Mouse (Mus musculus): ENCODE measurements at regions not wholly inside any gene's neighbourhood (a gene's known extent, or its start where the extent isn't known, plus 50 kb on each side); places are given as distances from the start of the nearest gene placed in this dataset.

- Histone ChIP-seq H3K4me2 (no peak overlapping the region), H3K9me3 (replicated peaks) (no peaks in the 10 kb centered on the region), H3K27me3 (replicated peaks) (no peaks in the 10 kb centered on the region), H3K9ac (replicated peaks) (no peak overlapping the region), H3K27ac (replicated peaks) (no peak overlapping the region), H3K36me3 (no peaks in the 10 kb centered on the region), H3K4me3 (replicated peaks) (no peak overlapping the region), H3K4me1 (peaks cover 4% of the 10 kb centered on the region)
- WGBS: 82% methylated on average over 9 of the region's 9 CpGs
- no peak for ATAC-seq (ENCODE audit: low FRiP score)
Observed at GRCm38 (mm10) chr7:36308726-36309125, 389.2 kb upstream of the Tshz3 start.

GRCm38 (mm10) chr7:36308106-36308620 is 389.8 kb upstream of the Tshz3 start:
- no peak for ATAC-seq (ENCODE audit: low FRiP score)
- H3K27me3 ChIP-seq (replicated peaks): no peaks in the 10 kb centered on the region
- H3K4me3 ChIP-seq (replicated peaks): no peak overlapping the region
- H3K9ac ChIP-seq (replicated peaks): no peak overlapping the region
- no peaks in the 10 kb centered on the region for H3K9me3 ChIP-seq (replicated peaks)
- no peak overlapping the region for H3K4me2 ChIP-seq
- H3K36me3 ChIP-seq: no peaks in the 10 kb centered on the region
- peaks cover 4% of the 10 kb centered on the region for H3K4me1 ChIP-seq
- WGBS: 66% methylated on average over 10 of the region's 10 CpGs
- 0 out of 2 replicates have a peak overlapping the region, but pooled peaks have one; percentile 23 for H3K27ac ChIP-seq (replicated peaks)

GRCm38 (mm10) chr7:36277275-36277674 is 420.6 kb upstream of the Tshz3 start:
- ATAC-seq (ENCODE audit: low FRiP score): no peak
- Histone ChIP-seq H3K9ac (replicated peaks) (no peak overlapping the region), H3K27ac (replicated peaks) (no peak overlapping the region), H3K4me2 (no peak overlapping the region), H3K36me3 (no peaks in the 10 kb centered on the region), H3K9me3 (replicated peaks) (no peaks in the 10 kb centered on the region; the same call in 1 of the 2 replicates), H3K27me3 (replicated peaks) (no peaks in the 10 kb centered on the region), H3K4me3 (replicated peaks) (no peak overlapping the region), H3K4me1 (no peaks in the 10 kb centered on the region)

GRCm38 (mm10) chr7:36268966-36269365 is 429.0 kb upstream of the Tshz3 start:
- no peak overlapping the region for H3K4me2 ChIP-seq
- H3K27ac ChIP-seq (replicated peaks): no peak overlapping the region
- no peak for ATAC-seq (ENCODE audit: low FRiP score)
- WGBS: 13% methylated on average over 5 of the region's 5 CpGs
- H3K4me3 ChIP-seq (replicated peaks): no peak overlapping the region
- no peaks in the 10 kb centered on the region for H3K9me3 ChIP-seq (replicated peaks)
- peaks cover 15% of the 10 kb centered on the region for H3K4me1 ChIP-seq
- no peak overlapping the region for H3K9ac ChIP-seq (replicated peaks)
- H3K27me3 ChIP-seq (replicated peaks): no peaks in the 10 kb centered on the region
- no peaks in the 10 kb centered on the region for H3K36me3 ChIP-seq

GRCm38 (mm10) chr7:36265163-36265823 is 432.6 kb upstream of the Tshz3 start:
- Histone ChIP-seq H3K27me3 (replicated peaks) (no peaks in the 10 kb centered on the region), H3K4me1 (peaks cover 15% of the 10 kb centered on the region), H3K4me3 (replicated peaks) (no peak overlapping the region), H3K27ac (replicated peaks) (no peak overlapping the region), H3K9ac (replicated peaks) (no peak overlapping the region), H3K9me3 (replicated peaks) (no peaks in the 10 kb centered on the region), H3K36me3 (no peaks in the 10 kb centered on the region), H3K4me2 (no peak overlapping the region)
- ATAC-seq (ENCODE audit: low FRiP score): no peak
- 89% methylated on average over 7 of the region's 7 CpGs for WGBS

- no peaks in the 10 kb centered on the region for H3K9me3 ChIP-seq (replicated peaks)
- H3K27me3 ChIP-seq (replicated peaks): no peaks in the 10 kb centered on the region
- no peak overlapping the region for H3K4me3 ChIP-seq (replicated peaks)
- 86% methylated on average over 8 of the region's 8 CpGs for WGBS
- H3K9ac ChIP-seq (replicated peaks): no peak overlapping the region
- H3K4me1 ChIP-seq: peaks cover 5% of the 10 kb centered on the region; the same call in 1 of the 2 replicates
- H3K4me2 ChIP-seq: no peak overlapping the region
- ATAC-seq (ENCODE audit: low FRiP score): no peak
- H3K36me3 ChIP-seq: no peaks in the 10 kb centered on the region
- no peak overlapping the region for H3K27ac ChIP-seq (replicated peaks)
Observed at GRCm38 (mm10) chr7:36262124-36262710, 435.7 kb upstream of the Tshz3 start.

- no peak overlapping the region for H3K4me3 ChIP-seq (replicated peaks)
- no peak for ATAC-seq (ENCODE audit: low FRiP score)
- no peak overlapping the region for H3K27ac ChIP-seq (replicated peaks)
- no peaks in the 10 kb centered on the region for H3K9me3 ChIP-seq (replicated peaks)
- H3K4me1 ChIP-seq: no peaks in the 10 kb centered on the region
- no peak overlapping the region for H3K9ac ChIP-seq (replicated peaks)
- H3K36me3 ChIP-seq: no peaks in the 10 kb centered on the region
- 90% methylated on average over 15 of the region's 15 CpGs for WGBS
- H3K4me2 ChIP-seq: no peak overlapping the region
- no peaks in the 10 kb centered on the region for H3K27me3 ChIP-seq (replicated peaks)
Observed at GRCm38 (mm10) chr7:36257102-36257501, 440.8 kb upstream of the Tshz3 start.

GRCm38 (mm10) chr7:36247356-36247755 is 444.6 kb upstream of the Zfp507 start:
- ATAC-seq (ENCODE audit: low FRiP score): no peak
- no peaks in the 10 kb centered on the region for H3K36me3 ChIP-seq
- no peak overlapping the region for H3K4me2 ChIP-seq
- no peaks in the 10 kb centered on the region for H3K27me3 ChIP-seq (replicated peaks)
- H3K27ac ChIP-seq (replicated peaks): no peak overlapping the region
- H3K4me3 ChIP-seq (replicated peaks): no peak overlapping the region
- no peak overlapping the region for H3K9ac ChIP-seq (replicated peaks)
- H3K4me1 ChIP-seq: peaks cover 10% of the 10 kb centered on the region
- no peaks in the 10 kb centered on the region for H3K9me3 ChIP-seq (replicated peaks)

GRCm38 (mm10) chr7:36236673-36237072 is 433.9 kb upstream of the Zfp507 start:
- Histone ChIP-seq H3K4me3 (replicated peaks) (no peak overlapping the region), H3K4me2 (no peak overlapping the region), H3K4me1 (no peaks in the 10 kb centered on the region), H3K27ac (replicated peaks) (no peak overlapping the region), H3K27me3 (replicated peaks) (no peaks in the 10 kb centered on the region), H3K9ac (replicated peaks) (no peak overlapping the region), H3K36me3 (no peaks in the 10 kb centered on the region), H3K9me3 (replicated peaks) (no peaks in the 10 kb centered on the region)
- no peak for ATAC-seq (ENCODE audit: low FRiP score)
- WGBS: 95% methylated on average over 2 of the region's 2 CpGs

- H3K27ac ChIP-seq (replicated peaks): no peak overlapping the region
- H3K4me2 ChIP-seq: no peak overlapping the region
- no peak overlapping the region for H3K9ac ChIP-seq (replicated peaks)
- H3K36me3 ChIP-seq: no peaks in the 10 kb centered on the region
- H3K4me1 ChIP-seq: no peaks in the 10 kb centered on the region
- H3K9me3 ChIP-seq (replicated peaks): no peaks in the 10 kb centered on the region
- no peak overlapping the region for H3K4me3 ChIP-seq (replicated peaks)
- no peak for ATAC-seq (ENCODE audit: low FRiP score)
- no peaks in the 10 kb centered on the region for H3K27me3 ChIP-seq (replicated peaks)
Observed at GRCm38 (mm10) chr7:36229031-36229430, 426.2 kb upstream of the Zfp507 start.

GRCm38 (mm10) chr7:36224416-36224815 is 421.6 kb upstream of the Zfp507 start:
- ATAC-seq (ENCODE audit: low FRiP score): no peak
- H3K27me3 ChIP-seq (replicated peaks): no peaks in the 10 kb centered on the region
- no peak overlapping the region for H3K27ac ChIP-seq (replicated peaks)
- no peaks in the 10 kb centered on the region for H3K36me3 ChIP-seq
- no peak overlapping the region for H3K4me3 ChIP-seq (replicated peaks)
- 92% methylated on average over 8 of the region's 8 CpGs for WGBS
- no peak overlapping the region for H3K9ac ChIP-seq (replicated peaks)
- no peak overlapping the region for H3K4me2 ChIP-seq
- no peaks in the 10 kb centered on the region for H3K9me3 ChIP-seq (replicated peaks)
- H3K4me1 ChIP-seq: no peaks in the 10 kb centered on the region

GRCm38 (mm10) chr7:36218386-36218785 is 415.6 kb upstream of the Zfp507 start:
- Histone ChIP-seq H3K36me3 (no peaks in the 10 kb centered on the region), H3K4me2 (no peak overlapping the region), H3K4me3 (replicated peaks) (no peak overlapping the region), H3K9ac (replicated peaks) (no peak overlapping the region), H3K27ac (replicated peaks) (no peak overlapping the region), H3K27me3 (replicated peaks) (no peaks in the 10 kb centered on the region), H3K4me1 (no peaks in the 10 kb centered on the region), H3K9me3 (replicated peaks) (no peaks in the 10 kb centered on the region)
- ATAC-seq (ENCODE audit: low FRiP score): no peak
- 67% methylated on average over 2 of the region's 2 CpGs for WGBS

All from neural tube, embryonic 15.5 days (tissue).